Mouse (Mus musculus) heart, postnatal 0 days (tissue): ENCODE results near the gene Lmx1b.

Source experiments
- CTCF ChIP-seq: IDR thresholded peaks from 2 replicates; pipeline ENCODE4 v1.5.1; 2016; ENCODE audit warnings: antibody characterized with exemption, control low read depth, low read depth
- EP300 ChIP-seq: IDR thresholded peaks from 2 replicates; pipeline ENCODE4 v1.6.1; 2016; ENCODE audit warnings: antibody characterized with exemption, low read depth

DNA sequence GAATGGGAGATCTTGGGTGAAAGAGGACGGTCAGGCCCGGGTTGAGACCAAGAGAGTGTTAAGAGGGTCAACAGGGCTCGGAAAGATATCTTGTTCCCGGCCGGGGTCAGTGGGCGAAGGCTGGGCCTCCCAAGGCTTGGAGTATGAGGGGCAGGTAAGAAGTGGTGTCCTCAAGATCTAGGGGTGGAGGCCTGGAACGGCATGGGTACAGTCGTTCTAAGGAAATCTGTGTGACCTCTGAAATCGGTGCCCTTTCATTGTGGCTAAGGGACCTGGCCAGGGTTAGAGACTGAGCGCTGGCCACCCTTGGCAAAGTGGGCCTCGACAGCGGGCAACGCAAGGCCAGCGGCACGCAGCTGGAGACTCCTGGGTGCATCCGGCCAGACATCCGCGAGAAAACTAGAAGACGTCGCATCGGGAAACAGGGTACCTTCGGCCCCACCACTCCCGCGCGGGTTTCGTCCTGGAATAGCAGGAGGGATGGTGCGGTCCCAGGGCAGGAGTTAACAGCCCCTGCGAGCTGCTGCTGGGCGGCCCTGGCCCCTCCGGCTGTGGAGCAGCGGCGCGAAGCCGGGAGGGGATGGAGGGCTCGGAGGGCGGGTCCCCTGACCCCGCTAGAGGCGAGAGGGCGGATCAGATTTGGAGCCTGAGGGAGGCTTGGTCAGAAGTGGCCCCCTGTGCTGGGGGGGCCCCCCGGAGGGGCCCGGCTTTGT is 1.7 kb upstream of the Lmx1b start:
- TF ChIP-seq CTCF (no peak), EP300 (no peak)
